ENCODE assay signal across 13 mouse cellular contexts in the genomic region with DNA sequence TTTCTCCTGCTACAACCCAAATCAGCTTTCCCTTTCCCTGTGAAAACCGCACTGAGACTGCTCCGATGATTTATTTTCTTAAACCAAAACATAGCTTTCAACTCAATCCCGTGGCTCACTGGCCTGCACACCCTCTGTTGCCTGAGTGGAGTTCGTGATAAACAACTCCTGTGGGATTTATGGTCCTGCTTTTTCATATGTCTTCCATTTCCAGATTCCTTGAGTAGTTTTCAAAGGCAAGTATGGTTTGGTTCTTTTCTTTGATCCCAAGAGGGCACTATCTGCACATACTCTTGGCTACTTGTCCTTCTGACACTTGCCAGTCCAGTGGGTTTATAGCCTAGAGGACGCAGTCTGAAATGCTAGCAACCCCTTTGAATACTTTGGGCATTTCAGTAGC.
DNase-seq lines count a peak whose midpoint lies in the region; ATAC-seq and TF ChIP-seq lines count a peak whose summit lies in the region.
"Had no signal": no experiment of that assay in that cellular context is flagged by ENCODE, and none has a peak within 500 bp of the region (broad histone marks: within the 10 kb centered on the region; RNA-seq: fewer than 3 reads in every experiment).

No protein-coding gene starts in this region.

- no peak overlapping the region for H3K4me3 ChIP-seq in forebrain, postnatal 0 days (ENCODE audit: low read depth, low read length)
- no peak overlapping the region for H3K4me3 ChIP-seq in forebrain, embryonic 10.5 days
- no peak overlapping the region for H3K4me3 ChIP-seq in limb, embryonic 14.5 days (replicated peaks; ENCODE audit: low read length)
- no peak overlapping the region for H3K4me3 ChIP-seq in liver, postnatal 0 days (ENCODE audit: low read depth, low read length)
- H3K4me3 ChIP-seq: heart, embryonic 12.5 days; hindbrain, embryonic 12.5 days had no signal

- H3K27ac ChIP-seq in forebrain, postnatal 0 days (ENCODE audit: low read depth, low read length), result no peak overlapping the region
- no peak overlapping the region for H3K27ac ChIP-seq in forebrain, embryonic 10.5 days
- 0 out of 2 replicates have a peak overlapping the region, but pooled peaks have one; percentile 20 for H3K27ac ChIP-seq in limb, embryonic 14.5 days (replicated peaks; ENCODE audit: low read depth, low read length)
- H3K27ac ChIP-seq in liver, postnatal 0 days (ENCODE audit: low read depth), result no peak overlapping the region
- H3K27ac ChIP-seq: hindbrain, embryonic 12.5 days had no signal

- WGBS in forebrain, postnatal 0 days, result 79% methylated on average over 5 of the region's 5 CpGs
- WGBS in forebrain, embryonic 10.5 days, result 84% methylated on average over 5 of the region's 5 CpGs
- WGBS in limb, embryonic 14.5 days, result 19% methylated on average over 5 of the region's 5 CpGs
- 63% methylated on average over 5 of the region's 5 CpGs for WGBS in liver, postnatal 0 days (ENCODE audit: insufficient replicate concordance)

- TF ChIP-seq CTCF in forebrain, postnatal 0 days (IDR thresholded peaks at IDR 0.05; ENCODE audit: low read depth), result peak; percentile 38
- no peak for TF ChIP-seq CTCF in brain, embryonic 14.5 days (IDR thresholded peaks at IDR 0.05; ENCODE audit: borderline replicate concordance, extremely low read depth, insufficient read depth, insufficient read length)
- no peak for TF ChIP-seq CTCF in liver, postnatal 0 days (IDR thresholded peaks at IDR 0.05; ENCODE audit: low read depth)

- no peak overlapping the region for H3K4me2 ChIP-seq in forebrain, postnatal 0 days (ENCODE audit: low read depth)
- H3K4me2 ChIP-seq in limb, embryonic 14.5 days (replicated peaks; ENCODE audit: low read depth, low read length, severe bottlenecking), result 0 out of 2 replicates have a peak overlapping the region, but pooled peaks have one; percentile 16
- no peak overlapping the region for H3K4me2 ChIP-seq in liver, postnatal 0 days (ENCODE audit: low read depth, low read length)
- H3K4me2 ChIP-seq: heart, embryonic 12.5 days; hindbrain, embryonic 12.5 days had no signal

- no peak for TF ChIP-seq EP300 in liver, postnatal 0 days (IDR thresholded peaks at IDR 0.05; ENCODE audit: low read depth)

- H3K9ac ChIP-seq in forebrain, postnatal 0 days, result no peak overlapping the region
- no peak overlapping the region for H3K9ac ChIP-seq in limb, embryonic 14.5 days (ENCODE audit: low read depth, low read length, severe bottlenecking)
- no peak overlapping the region for H3K9ac ChIP-seq in liver, postnatal 0 days (replicated peaks)
- H3K9ac ChIP-seq: heart, embryonic 12.5 days; hindbrain, embryonic 12.5 days had no signal

- ATAC-seq in forebrain, postnatal 0 days, result no peak
- ATAC-seq in limb, embryonic 14.5 days (ENCODE audit: low FRiP score, low read depth), result no peak; the same call in 1 of the 2 replicates
- no peak for ATAC-seq in liver, postnatal 0 days

- no peaks in the 10 kb centered on the region for H3K9me3 ChIP-seq in forebrain, postnatal 0 days (ENCODE audit: low read length)
- H3K9me3 ChIP-seq in forebrain, embryonic 10.5 days, result no peaks in the 10 kb centered on the region
- H3K9me3 ChIP-seq in limb, embryonic 14.5 days (ENCODE audit: control insufficient read depth, low read length), result no peaks in the 10 kb centered on the region
- H3K9me3 ChIP-seq in liver, postnatal 0 days (ENCODE audit: low read length), result no peaks in the 10 kb centered on the region
- H3K9me3 ChIP-seq: heart, embryonic 12.5 days; hindbrain, embryonic 12.5 days had no signal

- no peaks in the 10 kb centered on the region for H3K36me3 ChIP-seq in forebrain, postnatal 0 days (ENCODE audit: insufficient read depth)
- no peaks in the 10 kb centered on the region for H3K36me3 ChIP-seq in forebrain, embryonic 10.5 days (replicated peaks)
- no peaks in the 10 kb centered on the region for H3K36me3 ChIP-seq in limb, embryonic 14.5 days (ENCODE audit: control insufficient read depth, insufficient read depth, low read length)
- H3K36me3 ChIP-seq in liver, postnatal 0 days (replicated peaks; ENCODE audit: insufficient read depth, low read length), result no peaks in the 10 kb centered on the region
- H3K36me3 ChIP-seq: G1E; heart, embryonic 12.5 days; hindbrain, embryonic 12.5 days had no signal

- no peak for DNase-seq in forebrain, postnatal 0 days
- DNase-seq in forebrain, embryonic 10.5 days (ENCODE audit: extremely low spot score, low spot score), result no peak
- DNase-seq in kidney, postnatal 4 days, result peak; percentile 10 to 40
- no peak for DNase-seq in kidney, postnatal 25 days
- DNase-seq in brain, embryonic 14.5 days (ENCODE audit: low read depth), result peak; percentile 36
- DNase-seq in limb, embryonic 14.5 days (ENCODE audit: low spot score), result peak; percentile 11
- no peak for DNase-seq in liver, postnatal 0 days
- no peak for DNase-seq in spleen, postnatal 36 days (ENCODE audit: low spot score in 2 of 2)
- DNase-seq: B cell, adult 2 months; cerebellum, adult 9-10 months had no signal

- no peaks in the 10 kb centered on the region for H3K27me3 ChIP-seq in forebrain, postnatal 0 days (ENCODE audit: insufficient read depth, low read length)
- no peaks in the 10 kb centered on the region for H3K27me3 ChIP-seq in forebrain, embryonic 10.5 days (ENCODE audit: poor library complexity, severe bottlenecking)
- no peaks in the 10 kb centered on the region for H3K27me3 ChIP-seq in limb, embryonic 14.5 days (ENCODE audit: control insufficient read depth, insufficient read depth, low read length)
- H3K27me3 ChIP-seq in liver, postnatal 0 days (ENCODE audit: insufficient read depth, low read length), result no peaks in the 10 kb centered on the region
- H3K27me3 ChIP-seq: heart, embryonic 12.5 days; hindbrain, embryonic 12.5 days had no signal

- TF ChIP-seq POLR2A in brain, embryonic 14.5 days (IDR thresholded peaks at IDR 0.05; ENCODE audit: borderline replicate concordance, extremely low read depth, insufficient read depth, insufficient read length, poor library complexity, severe bottlenecking), result no peak
- no peak for TF ChIP-seq POLR2A in limb, embryonic 14.5 days (IDR thresholded peaks at IDR 0.05; ENCODE audit: borderline replicate concordance, extremely low read depth, insufficient read depth, insufficient read length)

- no peaks in the 10 kb centered on the region for H3K4me1 ChIP-seq in forebrain, postnatal 0 days (ENCODE audit: insufficient read depth)
- H3K4me1 ChIP-seq in forebrain, embryonic 10.5 days, result no peaks in the 10 kb centered on the region
- peaks cover 8% of the 10 kb centered on the region; the same call in 1 of the 2 replicates for H3K4me1 ChIP-seq in limb, embryonic 14.5 days (ENCODE audit: control insufficient read depth, insufficient read depth, low read length)
- H3K4me1 ChIP-seq in liver, postnatal 0 days (ENCODE audit: insufficient read depth), result no peaks in the 10 kb centered on the region
- H3K4me1 ChIP-seq: heart, embryonic 12.5 days; hindbrain, embryonic 12.5 days had no signal

Comparison
In these comparisons a context has a peak if more than half of its experiments do, and no peak if none do; other contexts are left out.
1. DNase-seq: peak in kidney, postnatal 4 days (2 of 2), brain, embryonic 14.5 days (single experiment) and limb, embryonic 14.5 days (single experiment); none in forebrain, postnatal 0 days (single experiment), forebrain, embryonic 10.5 days (single experiment), kidney, postnatal 25 days (0 of 2), liver, postnatal 0 days (single experiment) and spleen, postnatal 36 days (0 of 2).